Mouse (Mus musculus) testis, adult 2 months (tissue): ENCODE results near the gene Ttn. TPM values are rescaled to one million over a fixed set of nuclear protein-coding genes. Genes with fewer than 3 reads are reported as not detected.

Source experiments
- H3K27ac ChIP-seq: fragments of 200-500 bp; 2 replicates; pipeline ENCODE4 v1.5.1; 2012; ENCODE audit warnings: low read depth, low read length; ENCODE audit not compliant: control insufficient read depth, insufficient read depth
- H3K27me3 ChIP-seq: fragments of 200-500 bp; 2 replicates; pipeline ENCODE4 v1.6.1; 2012; ENCODE audit warnings: mild to moderate bottlenecking, low read length, moderate library complexity; ENCODE audit not compliant: control insufficient read depth, insufficient read depth
- H3K36me3 ChIP-seq: fragments of 200-500 bp; 2 replicates; pipeline ENCODE4 v1.6.1; 2012; ENCODE audit warnings: mild to moderate bottlenecking, low read length; ENCODE audit not compliant: control insufficient read depth, insufficient read depth
- H3K4me1 ChIP-seq: fragments of 200-500 bp; 2 replicates; pipeline ENCODE4 v1.6.1; 2012; ENCODE audit warnings: low read length; ENCODE audit not compliant: control insufficient read depth, insufficient read depth
- H3K4me3 ChIP-seq: fragments of 200-500 bp; 2 replicates; pipeline ENCODE4 v1.5.1; 2012; ENCODE audit warnings: low read depth, mild to moderate bottlenecking, low read length, moderate library complexity, mixed read lengths; ENCODE audit not compliant: control insufficient read depth
- CTCF ChIP-seq: fragments of 200-500 bp; IDR thresholded peaks from 2 replicates; pipeline ENCODE4 v1.5.1; 2012; ENCODE audit warnings: low read depth, mild to moderate bottlenecking, inconsistent platforms, low read length, moderate library complexity; ENCODE audit not compliant: control insufficient read depth, insufficient read depth, insufficient replicate concordance
- POLR2A ChIP-seq: fragments of 200-500 bp; IDR thresholded peaks from 2 replicates; pipeline ENCODE4 v1.6.1; 2012; ENCODE audit warnings: low read depth, mild to moderate bottlenecking, inconsistent platforms, low read length, moderate library complexity; ENCODE audit not compliant: control insufficient read depth
- polyA plus RNA-seq: library from polyadenylated mRNA; depleted of rRNA; stranded (reverse); fragments of >200 nt; gene quantifications from 2 replicates; pipeline ENCODE4 v1.2.3, GENCODE M21; 2012

Gene Ttn
- polyA plus RNA-seq, 1 experiment, result 0.16 TPM

DNA sequence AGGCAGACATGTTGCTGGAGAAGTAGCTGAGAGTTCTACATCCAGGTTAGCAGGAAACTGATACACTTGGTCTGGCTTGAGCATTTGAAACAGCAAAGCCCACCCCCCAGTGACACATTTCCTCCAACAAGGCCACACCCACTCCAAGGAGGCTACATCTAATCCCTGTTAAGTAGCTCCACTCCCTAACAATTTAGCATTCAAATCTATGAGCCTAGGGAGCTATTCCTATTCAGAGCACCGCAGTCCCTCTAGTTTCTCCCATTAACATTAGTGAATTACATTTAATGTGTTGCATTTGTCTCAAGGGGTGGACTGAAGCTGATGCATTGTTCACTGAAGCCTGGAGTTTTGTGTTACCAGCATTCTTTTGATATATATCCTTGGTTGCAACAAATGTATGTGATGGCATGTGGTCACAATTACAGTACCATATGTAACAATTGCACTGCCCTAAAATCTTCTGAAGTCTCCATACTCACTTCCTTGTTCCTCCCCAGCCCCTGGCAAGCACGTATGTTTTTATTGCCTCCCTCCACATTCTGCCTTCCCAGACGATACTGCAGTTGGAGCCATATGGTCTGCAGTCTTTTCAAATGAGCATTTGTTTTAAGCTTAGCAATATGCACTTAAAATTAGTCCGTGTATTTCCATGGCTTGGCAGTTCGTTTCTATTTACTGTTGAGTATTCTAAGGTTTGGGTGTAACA is 10.3 kb upstream of the Ttn start:
- Histone ChIP-seq H3K36me3 (no peaks in the 10 kb centered on the region), H3K4me1 (no peaks in the 10 kb centered on the region), H3K27me3 (no peaks in the 10 kb centered on the region), H3K4me3 (no peak overlapping the region), H3K27ac (no peak overlapping the region)
- TF ChIP-seq CTCF (no peak), POLR2A (no peak)

DNA sequence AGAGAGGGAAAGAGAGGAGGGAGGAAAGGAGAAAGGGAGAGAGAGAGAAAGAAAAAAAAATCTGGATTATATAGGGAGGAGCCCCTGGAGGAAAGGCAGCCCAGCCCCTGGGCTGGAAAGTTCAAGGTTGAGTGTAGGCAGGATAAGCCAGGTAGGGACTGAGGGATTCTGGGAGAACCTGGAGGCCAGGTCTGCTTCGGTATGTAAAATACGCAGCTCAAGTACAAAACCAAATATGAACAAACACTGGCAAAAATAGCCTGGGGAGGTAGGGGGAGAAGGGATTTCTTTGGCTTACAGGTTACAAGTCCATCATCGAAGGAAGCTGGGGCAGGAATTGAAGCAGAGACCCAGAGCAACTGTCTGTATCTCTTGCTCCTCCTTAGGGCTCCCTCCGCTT is 5.0 kb upstream of the Ttn start:
- Histone ChIP-seq H3K36me3 (no peaks in the 10 kb centered on the region), H3K27me3 (no peaks in the 10 kb centered on the region), H3K4me1 (no peaks in the 10 kb centered on the region), H3K4me3 (no peak overlapping the region), H3K27ac (no peak overlapping the region)
- TF ChIP-seq POLR2A, result no peak

GRCm38 (mm10) chr2:76984384-76984783 is 2.0 kb upstream of the Ttn start:
- no peak overlapping the region for H3K27ac ChIP-seq
- no peaks in the 10 kb centered on the region for H3K4me1 ChIP-seq
- H3K4me3 ChIP-seq, result no peak overlapping the region
- TF ChIP-seq CTCF (no peak), POLR2A (no peak)
- no peaks in the 10 kb centered on the region for H3K36me3 ChIP-seq
- H3K27me3 ChIP-seq, result no peaks in the 10 kb centered on the region

DNA sequence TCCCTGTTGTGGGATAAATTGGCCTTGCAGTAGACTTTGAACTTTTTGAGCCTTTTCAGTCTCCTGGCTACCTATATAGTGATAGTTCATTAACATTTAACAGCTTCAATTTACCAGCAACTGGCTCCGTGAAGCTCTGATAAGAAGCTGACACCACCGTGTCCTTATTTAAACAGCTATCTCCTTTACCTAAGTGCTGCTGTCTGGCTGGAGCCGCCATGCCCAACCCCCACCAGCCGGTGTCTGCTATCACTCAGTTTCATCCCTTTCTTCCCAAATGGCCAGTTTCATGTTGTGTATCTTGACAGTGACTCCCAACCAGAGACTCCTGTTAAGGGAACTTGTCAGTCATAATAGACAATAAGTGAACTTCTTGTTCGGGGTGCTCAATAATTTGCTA is 1.3 kb upstream of the Ttn start:
- Histone ChIP-seq H3K36me3 (no peaks in the 10 kb centered on the region), H3K4me1 (no peaks in the 10 kb centered on the region), H3K27ac (no peak overlapping the region), H3K27me3 (no peaks in the 10 kb centered on the region), H3K4me3 (no peak overlapping the region)
- no peak for TF ChIP-seq POLR2A

GRCm38 (mm10) chr2:76981717-76982116 is 630 bp downstream of the Ttn start:
- no peak for TF ChIP-seq POLR2A
- TF ChIP-seq CTCF, result no peak
- no peaks in the 10 kb centered on the region for H3K27me3 ChIP-seq

DNA sequence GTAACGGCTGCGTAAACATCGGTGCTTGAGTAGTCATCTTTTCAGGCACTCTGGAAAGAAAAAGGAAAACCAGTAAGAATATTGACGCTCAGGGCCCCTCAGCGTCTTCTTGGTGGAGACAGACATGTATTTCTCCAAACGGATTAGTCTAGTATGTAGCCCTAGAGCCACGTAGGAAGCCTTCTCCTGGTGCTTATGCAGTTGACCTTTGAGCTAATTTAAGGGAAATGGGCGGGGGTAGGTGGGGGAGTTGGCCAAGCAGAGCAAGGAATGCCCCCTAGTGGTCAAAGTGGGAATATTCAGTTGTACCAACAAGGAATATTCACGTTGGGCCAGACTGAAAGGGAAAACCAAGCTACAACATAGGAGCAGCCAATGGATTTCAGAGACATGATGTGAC is 2.2 kb downstream of the Ttn start:
- TF ChIP-seq CTCF, result peak; percentile 79; the same call in 1 of the 2 replicates
- TF ChIP-seq POLR2A, result no peak
- no peak overlapping the region for H3K27ac ChIP-seq
- H3K27me3 ChIP-seq, result no peaks in the 10 kb centered on the region

More at GRCm38 (mm10) chr2:76981717-76982116, 630 bp downstream of the Ttn start:
- Histone ChIP-seq H3K4me3 (no peak overlapping the region), H3K27ac (no peak overlapping the region), H3K36me3 (no peaks in the 10 kb centered on the region), H3K4me1 (no peaks in the 10 kb centered on the region)

GRCm38 (mm10) chr2:76977650-76978049 is 4.7 kb downstream of the Ttn start:
- TF ChIP-seq CTCF, result no peak
- H3K4me3 ChIP-seq, result no peak overlapping the region
- no peaks in the 10 kb centered on the region for H3K36me3 ChIP-seq

More for the DNA sequence above, 2.2 kb downstream of the Ttn start:
- Histone ChIP-seq H3K4me1 (no peaks in the 10 kb centered on the region), H3K36me3 (no peaks in the 10 kb centered on the region), H3K4me3 (no peak overlapping the region)

DNA sequence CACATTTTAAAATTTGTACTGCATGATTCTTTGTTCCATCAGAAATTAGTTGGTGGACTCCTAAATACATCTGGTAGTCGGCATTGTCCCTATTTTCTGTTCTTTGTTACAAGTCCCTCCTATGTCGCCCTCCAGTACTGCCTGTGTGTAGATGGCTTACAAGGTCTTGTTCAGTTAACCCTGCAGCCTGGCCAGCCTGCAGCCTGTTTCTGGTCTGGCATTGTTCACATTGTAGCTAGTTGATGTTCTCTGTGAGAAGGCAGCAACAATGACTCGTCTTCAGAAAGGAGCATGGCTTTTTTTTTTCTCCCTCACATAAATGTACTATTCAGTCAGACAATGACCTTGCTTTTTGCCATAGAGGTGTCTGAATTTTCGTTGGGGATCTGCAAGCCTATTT is 10.3 kb downstream of the Ttn start:
- no peak overlapping the region for H3K27ac ChIP-seq
- no peak for TF ChIP-seq CTCF
- TF ChIP-seq POLR2A, result no peak
- H3K4me1 ChIP-seq, result no peaks in the 10 kb centered on the region
- H3K4me3 ChIP-seq, result no peak overlapping the region
- no peaks in the 10 kb centered on the region for H3K36me3 ChIP-seq
- no peaks in the 10 kb centered on the region for H3K27me3 ChIP-seq

More at GRCm38 (mm10) chr2:76977650-76978049, 4.7 kb downstream of the Ttn start:
- H3K27me3 ChIP-seq, result no peaks in the 10 kb centered on the region
- H3K4me1 ChIP-seq, result no peaks in the 10 kb centered on the region
- H3K27ac ChIP-seq, result no peak overlapping the region
